Mouse (Mus musculus) frontal cortex, postnatal 14 days (tissue): ENCODE results near the gene Ankrd37.

Experiments used
- DNase-seq, 2 experiments: peaks; one replicate each; pipeline ENCODE4 v3.0.0; 2022; ENCODE audit warnings: low spot score in 2 of 2

Gene Ankrd37

GRCm38 (mm10) chr8:45975126-45975836 is 30.2 kb downstream of the Ankrd37 start, which contains the start of the genes 1700029J07Rik and Ufsp2:
TSS of gene 1700029J07Rik (minus strand) at chr8:45975252.
TSS of gene Ufsp2 (plus strand) at chr8:45975528.
- peak; percentile 98 to 99 for DNase-seq

GRCm38 (mm10) chr8:45973988-45974505 is 31.5 kb downstream of the Ankrd37 start:
- DNase-seq, result no peak

- DNase-seq, result no peak
Measured at GRCm38 (mm10) chr8:45970894-45971293, 34.6 kb downstream of the Ankrd37 start.

GRCm38 (mm10) chr8:45950622-45951021 is 54.9 kb downstream of the Ankrd37 start:
- no peak for DNase-seq
